Mouse (Mus musculus): ENCODE measurements around the gene Lrrfip2. TPM values are rescaled to one million over a fixed set of nuclear protein-coding genes. Genes with fewer than 3 reads are reported as not detected.

Gene Lrrfip2
- total RNA-seq, 4 experiments from 2014 or later, result 41.1 to 45.3 (median 44.9) TPM

Other genes starting within 250 kb of the Lrrfip2 start
- 10 to 100 TPM in 2 of 4 experiments, 1 to 10 TPM in 2; 8.4 to 13.0 (median 10.4) TPM for gene Als2cl, start 237.7 kb upstream of the Lrrfip2 start, total RNA-seq (2022)
- 1 to 10 TPM; 3.1 to 6.1 (median 4.1) TPM for gene Tmie, start 237.5 kb upstream of the Lrrfip2 start, total RNA-seq (2022)
- not detected for gene Fam240a, start 200.7 kb upstream of the Lrrfip2 start, total RNA-seq (2022)
- gene Tdgf1, start 171.4 kb upstream of the Lrrfip2 start, total RNA-seq (2022), result under 1 TPM in 2 of 4 experiments, not detected in 2; 0.77 to 0.84 TPM
- gene Lrrc2, start 166.0 kb upstream of the Lrrfip2 start, total RNA-seq (2022), result 1 to 10 TPM in 3 of 4 experiments, under 1 TPM in 1; 0.70 to 2.1 (median 1.5) TPM
- under 1 TPM in 3 of 4 experiments, not detected in 1; 0.26 to 0.48 (median 0.39) TPM for gene Rtp3, start 127.0 kb upstream of the Lrrfip2 start, total RNA-seq (2022)
- not detected for gene Ltf, start 98.3 kb upstream of the Lrrfip2 start, total RNA-seq (2022)
- gene Ccrl2, start 60.1 kb upstream of the Lrrfip2 start, total RNA-seq (2022), result 1 to 10 TPM in 1 of 4 experiments, under 1 TPM in 3; 0.51 to 1.5 (median 0.84) TPM
- gene Mlh1, start 154.2 kb downstream of the Lrrfip2 start, total RNA-seq (2022), result 10 to 100 TPM; 13.1 to 20.9 (median 16.4) TPM
- 10 to 100 TPM; 78.9 to 89.4 (median 83.4) TPM for gene Epm2aip1, start 154.3 kb downstream of the Lrrfip2 start, total RNA-seq (2022)
- gene Trank1, start 194.1 kb downstream of the Lrrfip2 start, total RNA-seq (2022), result 100 to 1,000 TPM; 256 to 279 (median 263) TPM

Data from left cerebral cortex, adult 8-10 months (tissue).